Mouse (Mus musculus): ENCODE results near the gene Sdk1. TPM values are rescaled to one million over a fixed set of nuclear protein-coding genes. Genes with fewer than 3 reads are reported as not detected.

Sdk1 gene
- total and polyA plus RNA-seq, 3 experiments = 0.04 to 0.87 TPM; not detected in 1

GRCm38 (mm10) chr5:141651690-141652377, 410.5 kb downstream of the Sdk1 start:
- H3K27ac ChIP-seq (ENCODE audit: insufficient read depth, low read depth) = no peak overlapping the region
- no peak overlapping the region for H3K4me3 ChIP-seq (replicated peaks in 1 of 3; ENCODE audit: low read depth in 2 of 3, low read length in 2 of 3, poor library complexity in 1 of 3)
- no peaks in the 10 kb centered on the region for H3K36me3 ChIP-seq (replicated peaks in 1 of 2; ENCODE audit: control insufficient read depth in 1 of 2, insufficient read depth in 1 of 2, low read length in 1 of 2)
- H3K9me3 ChIP-seq (replicated peaks; ENCODE audit: low read length) = no peaks in the 10 kb centered on the region
- dilution Hi-C loops (cut with MboI; ENCODE audit: extremely low pct_ligation_motif_present, extremely low pct_unique_long_range_greater_than_20kb, low sequenced_read_pairs) (no loop called here), in situ Hi-C loops (cut with MboI; ENCODE audit: low pct_ligation_motif_present, low pct_unique_long_range_greater_than_20kb, low sequenced_read_pairs) (no loop called here)
- TF ChIP-seq BHLHE40 (IDR thresholded peaks at IDR 0.05; ENCODE audit: low read depth, low read length) = no peak
- TF ChIP-seq SIN3A (IDR thresholded peaks at IDR 0.05; ENCODE audit: low read length) = no peak
- no peak for TF ChIP-seq NRF1 (IDR thresholded peaks at IDR 0.05; ENCODE audit: low read depth, low read length)
- no peak for TF ChIP-seq JUN (IDR thresholded peaks at IDR 0.05; ENCODE audit: insufficient read depth, low read depth, low read length)
- no peak for TF ChIP-seq USF2 (conservative IDR thresholded peaks at IDR 0.05; ENCODE audit: low read depth, low read length)
- no peak for TF ChIP-seq RAD21 (IDR thresholded peaks at IDR 0.05; ENCODE audit: low read depth, low read length)
- TF ChIP-seq UBTF (IDR thresholded peaks at IDR 0.05; ENCODE audit: low read depth, low read length) = no peak
- TF ChIP-seq KAT2A (IDR thresholded peaks at IDR 0.05; ENCODE audit: insufficient replicate concordance, low read length) = no peak
- TF ChIP-seq USF1 (IDR thresholded peaks at IDR 0.05; ENCODE audit: low read depth, low read length) = no peak
- no peak for TF ChIP-seq E2F4 (IDR thresholded peaks at IDR 0.05; ENCODE audit: insufficient replicate concordance, low read depth, low read length)
- TF ChIP-seq IRF4 (IDR thresholded peaks at IDR 0.05; ENCODE audit: low read depth, low read length) = no peak
- no peak for TF ChIP-seq TBP (conservative IDR thresholded peaks at IDR 0.05; ENCODE audit: low read depth, low read length)
- no peak for TF ChIP-seq PAX5 (IDR thresholded peaks at IDR 0.05; ENCODE audit: low read length)
- no peak for TF ChIP-seq JUND (conservative IDR thresholded peaks at IDR 0.05; ENCODE audit: low read depth, low read length)
- TF ChIP-seq MXI1 (IDR thresholded peaks at IDR 0.05; ENCODE audit: low read depth, low read length) = no peak
- no peak for TF ChIP-seq ZNF384 (IDR thresholded peaks at IDR 0.05; ENCODE audit: low read depth, low read length)
- no peak overlapping the region for H3K4me2 ChIP-seq (ENCODE audit: insufficient read depth, low read depth, poor library complexity, severe bottlenecking)
- no peak for DNase-seq (ENCODE audit: extremely low read depth)
- no peaks in the 10 kb centered on the region for H3K27me3 ChIP-seq (replicated peaks)
- no peak overlapping the region for H3K9ac ChIP-seq (ENCODE audit: insufficient read depth, low read depth)
- H3K4me1 ChIP-seq (ENCODE audit: control insufficient read depth in 1 of 2, insufficient read depth in 2 of 2) = peaks cover 0 to 5% of the 10 kb centered on the region in 2 experiments; a peak in 1 of 4 replicates
- H3K79me2 ChIP-seq (replicated peaks; ENCODE audit: control insufficient read depth, extremely low read depth, insufficient read depth, poor library complexity, severe bottlenecking) = no peaks in the 10 kb centered on the region

- no peak overlapping the region for H3K27ac ChIP-seq (ENCODE audit: insufficient read depth, low read depth)
- H3K79me2 ChIP-seq (replicated peaks; ENCODE audit: control insufficient read depth, extremely low read depth, insufficient read depth, poor library complexity, severe bottlenecking) = no peaks in the 10 kb centered on the region
- peaks cover 6% of the 10 kb centered on the region for H3K9me3 ChIP-seq (replicated peaks; ENCODE audit: low read length)
- TF ChIP-seq CHD1 (IDR thresholded peaks at IDR 0.05; ENCODE audit: low read depth, low read length) = no peak
- no peak for TF ChIP-seq ZNF384 (IDR thresholded peaks at IDR 0.05; ENCODE audit: low read depth, low read length)
- no peak for TF ChIP-seq ZC3H11A (IDR thresholded peaks at IDR 0.05; ENCODE audit: low read depth, low read length)
- no peak for TF ChIP-seq SMC3 (IDR thresholded peaks at IDR 0.05; ENCODE audit: low read depth, low read length)
- no peak for TF ChIP-seq USF1 (IDR thresholded peaks at IDR 0.05; ENCODE audit: low read depth, low read length)
- no peak for TF ChIP-seq E2F4 (IDR thresholded peaks at IDR 0.05; ENCODE audit: insufficient replicate concordance, low read depth, low read length)
- TF ChIP-seq NRF1 (IDR thresholded peaks at IDR 0.05; ENCODE audit: low read depth, low read length) = no peak
- no peak for TF ChIP-seq IRF4 (IDR thresholded peaks at IDR 0.05; ENCODE audit: low read depth, low read length)
- no peak for TF ChIP-seq RCOR1 (conservative IDR thresholded peaks at IDR 0.05; ENCODE audit: low read depth, low read length)
- no peak for TF ChIP-seq NELFE (IDR thresholded peaks at IDR 0.05; ENCODE audit: low read depth, low read length)
- TF ChIP-seq MYC (IDR thresholded peaks at IDR 0.05; ENCODE audit: low read depth, low read length) = no peak
- no peak for TF ChIP-seq TBP (conservative IDR thresholded peaks at IDR 0.05; ENCODE audit: low read depth, low read length)
- no peak for TF ChIP-seq USF2 (conservative IDR thresholded peaks at IDR 0.05; ENCODE audit: low read depth, low read length)
- no peak for TF ChIP-seq SIN3A (IDR thresholded peaks at IDR 0.05; ENCODE audit: low read length)
- TF ChIP-seq RAD21 (IDR thresholded peaks at IDR 0.05; ENCODE audit: low read depth, low read length) = no peak
- TF ChIP-seq BHLHE40 (IDR thresholded peaks at IDR 0.05; ENCODE audit: low read depth, low read length) = no peak
- no peak for TF ChIP-seq MAFK (IDR thresholded peaks at IDR 0.05; ENCODE audit: insufficient replicate concordance, low read length)
- no peak for TF ChIP-seq ELF1 (IDR thresholded peaks at IDR 0.05; ENCODE audit: low read depth, low read length)
- H3K27me3 ChIP-seq (replicated peaks) = no peaks in the 10 kb centered on the region
- no peak overlapping the region for H3K4me3 ChIP-seq (replicated peaks in 1 of 3; ENCODE audit: low read depth in 2 of 3, low read length in 2 of 3, poor library complexity in 1 of 3)
- H3K4me2 ChIP-seq (ENCODE audit: insufficient read depth, low read depth, poor library complexity, severe bottlenecking) = no peak overlapping the region
- DNase-seq (ENCODE audit: extremely low read depth) = no peak
- no peaks in the 10 kb centered on the region for H3K36me3 ChIP-seq (replicated peaks in 1 of 2; ENCODE audit: control insufficient read depth in 1 of 2, insufficient read depth in 1 of 2, low read length in 1 of 2)
- H3K4me1 ChIP-seq (ENCODE audit: control insufficient read depth in 1 of 2, insufficient read depth in 2 of 2) = peaks cover 0 to 5% of the 10 kb centered on the region in 2 experiments; a peak in 1 of 4 replicates
- no peak overlapping the region for H3K9ac ChIP-seq (ENCODE audit: insufficient read depth, low read depth)
- dilution Hi-C loops (cut with MboI; ENCODE audit: extremely low pct_ligation_motif_present, extremely low pct_unique_long_range_greater_than_20kb, low sequenced_read_pairs) (no loop called here), in situ Hi-C loops (cut with MboI; ENCODE audit: low pct_ligation_motif_present, low pct_unique_long_range_greater_than_20kb, low sequenced_read_pairs) (no loop called here)
Observed at GRCm38 (mm10) chr5:141676371-141676770, 435.1 kb downstream of the Sdk1 start.

All from CH12.LX (cell line).